33 mouse cellular contexts compared by ENCODE assay signal in the genomic region with DNA sequence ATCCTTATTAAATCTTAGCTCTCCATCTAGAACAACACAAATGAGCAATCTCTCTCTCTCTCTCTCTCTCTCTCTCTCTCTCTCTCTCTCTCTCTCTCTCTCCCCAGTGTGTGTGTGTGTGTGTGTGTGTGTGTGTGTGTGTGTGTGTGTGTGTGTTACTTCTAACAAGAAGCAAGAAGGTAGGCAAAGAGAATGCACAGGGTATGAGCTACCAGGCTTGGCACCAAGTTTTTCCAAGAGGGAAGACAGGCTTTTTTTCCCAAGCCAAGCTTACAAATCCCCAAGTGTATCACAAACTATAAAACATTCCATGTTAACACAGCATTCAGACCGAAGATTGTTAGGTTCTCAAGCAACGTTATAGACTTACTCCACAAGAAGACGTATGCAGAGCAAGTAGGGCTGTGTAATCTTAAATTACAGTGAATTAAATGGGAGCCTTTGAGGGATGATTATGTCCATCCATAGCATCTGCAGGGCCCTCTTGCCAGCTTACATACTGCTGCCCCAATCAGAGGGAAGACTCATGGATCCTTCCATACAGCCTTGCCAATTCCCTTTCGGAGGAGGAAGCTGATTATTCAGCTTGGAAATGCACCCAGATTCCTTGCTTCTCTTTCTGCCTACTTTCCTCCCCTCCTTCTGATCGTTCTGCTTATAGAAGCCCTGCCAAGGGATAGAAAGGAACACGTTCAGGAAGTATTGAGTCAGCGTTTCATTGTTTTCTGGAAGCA.
DNase-seq lines count a peak whose midpoint lies in the region; ATAC-seq and TF ChIP-seq lines count a peak whose summit lies in the region.
"Had no signal": no experiment of that assay in that cellular context is flagged by ENCODE, and none has a peak within 500 bp of the region (broad histone marks: within the 10 kb centered on the region; RNA-seq: fewer than 3 reads in every experiment).

No protein-coding gene starts in this region.

- no peak for ATAC-seq in embryonic facial prominence, embryonic 14.5 days (ENCODE audit: low read depth)
- ATAC-seq in midbrain, postnatal 0 days (ENCODE audit: low FRiP score), result no peak
- ATAC-seq in midbrain, embryonic 15.5 days (replicated peaks), result no peak
- ATAC-seq in forebrain, embryonic 16.5 days, result peak; percentile 96
- ATAC-seq: intestine, embryonic 15.5 days; midbrain, embryonic 13.5 days; Patski had no signal

- no peak overlapping the region for H3K4me2 ChIP-seq in embryonic facial prominence, embryonic 14.5 days (ENCODE audit: low read depth, low read length)
- H3K4me2 ChIP-seq in midbrain, postnatal 0 days (ENCODE audit: low read depth, low read length, poor library complexity, severe bottlenecking), result no peak overlapping the region
- no peak overlapping the region for H3K4me2 ChIP-seq in midbrain, embryonic 15.5 days
- no peak overlapping the region for H3K4me2 ChIP-seq in forebrain, embryonic 16.5 days (ENCODE audit: low read length)
- H3K4me2 ChIP-seq: heart, embryonic 12.5 days; hindbrain, embryonic 15.5 days; intestine, embryonic 15.5 days; midbrain, embryonic 13.5 days; neural tube, embryonic 15.5 days had no signal

- TF ChIP-seq CTCF in midbrain, postnatal 0 days (IDR thresholded peaks at IDR 0.05), result no peak

- no peaks in the 10 kb centered on the region for H3K9me3 ChIP-seq in embryonic facial prominence, embryonic 14.5 days (ENCODE audit: control insufficient read depth, low read length)
- no peaks in the 10 kb centered on the region for H3K9me3 ChIP-seq in embryonic facial prominence, embryonic 10.5 days
- H3K9me3 ChIP-seq in midbrain, postnatal 0 days (ENCODE audit: low read length), result no peaks in the 10 kb centered on the region
- H3K9me3 ChIP-seq in midbrain, embryonic 15.5 days, result no peaks in the 10 kb centered on the region
- H3K9me3 ChIP-seq in forebrain, embryonic 16.5 days (ENCODE audit: control insufficient read depth, low read length), result no peaks in the 10 kb centered on the region
- H3K9me3 ChIP-seq: G1E; heart, embryonic 12.5 days; hindbrain, embryonic 15.5 days; intestine, embryonic 15.5 days; midbrain, embryonic 13.5 days; neural tube, embryonic 15.5 days had no signal

- H3K9ac ChIP-seq in embryonic facial prominence, embryonic 14.5 days (ENCODE audit: low read depth, low read length), result no peak overlapping the region
- no peak overlapping the region for H3K9ac ChIP-seq in midbrain, postnatal 0 days (replicated peaks; ENCODE audit: low read length, poor library complexity, severe bottlenecking)
- H3K9ac ChIP-seq in midbrain, embryonic 15.5 days, result no peak overlapping the region
- no peak overlapping the region for H3K9ac ChIP-seq in forebrain, embryonic 16.5 days (replicated peaks; ENCODE audit: low read depth, low read length)
- H3K9ac ChIP-seq: heart, embryonic 12.5 days; hindbrain, embryonic 15.5 days; intestine, embryonic 15.5 days; liver, embryonic 14.5 days; midbrain, embryonic 13.5 days; neural tube, embryonic 15.5 days had no signal

- no peaks in the 10 kb centered on the region for H3K4me1 ChIP-seq in embryonic facial prominence, embryonic 14.5 days (ENCODE audit: control insufficient read depth, insufficient read depth, low read length)
- H3K4me1 ChIP-seq in embryonic facial prominence, embryonic 10.5 days, result no peaks in the 10 kb centered on the region
- H3K4me1 ChIP-seq in midbrain, postnatal 0 days (ENCODE audit: insufficient read depth, low read length), result no peaks in the 10 kb centered on the region
- no peaks in the 10 kb centered on the region for H3K4me1 ChIP-seq in midbrain, embryonic 15.5 days
- H3K4me1 ChIP-seq in forebrain, embryonic 16.5 days (replicated peaks; ENCODE audit: control insufficient read depth, insufficient read depth, low read length), result peaks cover 3% of the 10 kb centered on the region; the same call in 1 of the 2 replicates
- H3K4me1 ChIP-seq: heart, embryonic 12.5 days; hindbrain, embryonic 15.5 days; intestine, embryonic 15.5 days; midbrain, embryonic 13.5 days; neural tube, embryonic 15.5 days had no signal

- H3K27me3 ChIP-seq in embryonic facial prominence, embryonic 14.5 days (replicated peaks; ENCODE audit: control insufficient read depth, insufficient read depth, low read length), result no peaks in the 10 kb centered on the region
- no peaks in the 10 kb centered on the region for H3K27me3 ChIP-seq in embryonic facial prominence, embryonic 10.5 days (replicated peaks; ENCODE audit: low read depth, poor library complexity, severe bottlenecking)
- no peaks in the 10 kb centered on the region for H3K27me3 ChIP-seq in midbrain, postnatal 0 days (ENCODE audit: insufficient read depth, low read length)
- H3K27me3 ChIP-seq in midbrain, embryonic 15.5 days (replicated peaks), result no peaks in the 10 kb centered on the region
- no peaks in the 10 kb centered on the region for H3K27me3 ChIP-seq in forebrain, embryonic 16.5 days (replicated peaks; ENCODE audit: control insufficient read depth, insufficient read depth, low read length)
- H3K27me3 ChIP-seq: heart, embryonic 12.5 days; hindbrain, embryonic 15.5 days; intestine, embryonic 15.5 days; midbrain, embryonic 13.5 days; neural tube, embryonic 15.5 days had no signal

- intact Hi-C loops in gastrocnemius, postnatal 14 days (cut with DNase I; ENCODE audit: low total_unique reads), result no loop called here

- no peak overlapping the region for H3K27ac ChIP-seq in embryonic facial prominence, embryonic 14.5 days (replicated peaks; ENCODE audit: low read depth, low read length)
- no peak overlapping the region for H3K27ac ChIP-seq in embryonic facial prominence, embryonic 10.5 days (replicated peaks)
- H3K27ac ChIP-seq in midbrain, postnatal 0 days (ENCODE audit: low read depth, low read length), result no peak overlapping the region
- H3K27ac ChIP-seq in midbrain, embryonic 15.5 days, result no peak overlapping the region
- no peak overlapping the region for H3K27ac ChIP-seq in forebrain, embryonic 16.5 days (ENCODE audit: low read length)
- H3K27ac ChIP-seq: heart, adult 2 months; hindbrain, embryonic 15.5 days; intestine, embryonic 15.5 days; layer of hippocampus, adult 2 months; liver, embryonic 14.5 days; macrophage; midbrain, embryonic 13.5 days; neural tube, embryonic 15.5 days; stomach, postnatal 0 days had no signal

- 70% methylated on average over 7 of the region's 7 CpGs for WGBS in embryonic facial prominence, embryonic 14.5 days
- WGBS in embryonic facial prominence, embryonic 10.5 days, result 87% methylated on average over 7 of the region's 7 CpGs
- 71% methylated on average over 7 of the region's 7 CpGs for WGBS in midbrain, postnatal 0 days
- 69% methylated on average over 7 of the region's 7 CpGs for WGBS in midbrain, embryonic 15.5 days
- 43% methylated on average over 7 of the region's 7 CpGs for WGBS in forebrain, embryonic 16.5 days

- no peak overlapping the region for H3K4me3 ChIP-seq in embryonic facial prominence, embryonic 14.5 days (ENCODE audit: low read depth, low read length)
- H3K4me3 ChIP-seq in embryonic facial prominence, embryonic 10.5 days, result no peak overlapping the region
- no peak overlapping the region for H3K4me3 ChIP-seq in midbrain, postnatal 0 days (ENCODE audit: low read depth, low read length)
- H3K4me3 ChIP-seq in midbrain, embryonic 15.5 days, result no peak overlapping the region
- H3K4me3 ChIP-seq in forebrain, embryonic 16.5 days (replicated peaks; ENCODE audit: low read length), result no peak overlapping the region
- H3K4me3 ChIP-seq: heart, adult 2 months; heart, embryonic 12.5 days; hindbrain, embryonic 15.5 days; intestine, embryonic 15.5 days; layer of hippocampus, adult 2 months; midbrain, embryonic 13.5 days; neural tube, embryonic 15.5 days had no signal

- DNase-seq in embryonic facial prominence, embryonic 14.5 days (ENCODE audit: low spot score), result peak; percentile 42
- DNase-seq in embryonic facial prominence, embryonic 10.5 days (ENCODE audit: low spot score), result no peak
- DNase-seq in frontal cortex, postnatal 36 days (ENCODE audit: low spot score in 2 of 2), result peak; percentile 5 to 9
- no peak for DNase-seq in frontal cortex, postnatal 14 days (ENCODE audit: low spot score in 2 of 2)
- peak; percentile 37 for DNase-seq in midbrain, postnatal 0 days (ENCODE audit: low spot score)
- no peak for DNase-seq in gastrocnemius, postnatal 14 days
- DNase-seq: adrenal gland, postnatal 14 days; cerebellum, adult 9-10 months; cerebellum, postnatal 36 days; embryo, embryonic 11 days; heart, adult 2 months; heart, postnatal 4 days; kidney, adult 2 months; kidney, postnatal 36 days; liver; lung, adult 2 months; lung, postnatal 10 days; right cerebral cortex, postnatal 4 days; thymus, adult 18-20 months; thymus, postnatal 25 days had no signal

- no peaks in the 10 kb centered on the region for H3K36me3 ChIP-seq in embryonic facial prominence, embryonic 14.5 days (ENCODE audit: control insufficient read depth, insufficient read depth, low read length)
- H3K36me3 ChIP-seq in embryonic facial prominence, embryonic 10.5 days (replicated peaks), result no peaks in the 10 kb centered on the region
- H3K36me3 ChIP-seq in midbrain, postnatal 0 days (ENCODE audit: insufficient read depth, low read length), result no peaks in the 10 kb centered on the region
- no peaks in the 10 kb centered on the region for H3K36me3 ChIP-seq in midbrain, embryonic 15.5 days (replicated peaks)
- no peaks in the 10 kb centered on the region for H3K36me3 ChIP-seq in forebrain, embryonic 16.5 days (ENCODE audit: control insufficient read depth, insufficient read depth)
- H3K36me3 ChIP-seq: G1E; heart, embryonic 12.5 days; hindbrain, embryonic 15.5 days; intestine, embryonic 15.5 days; midbrain, embryonic 13.5 days; neural tube, embryonic 15.5 days had no signal

Comparison
In these comparisons a context has a peak if more than half of its experiments do, and no peak if none do; other contexts are left out.
1. DNase-seq: peak in embryonic facial prominence, embryonic 14.5 days (single experiment), frontal cortex, postnatal 36 days (2 of 2) and midbrain, postnatal 0 days (single experiment); none in embryonic facial prominence, embryonic 10.5 days (single experiment), frontal cortex, postnatal 14 days (0 of 2) and gastrocnemius, postnatal 14 days (single experiment).